Mouse (Mus musculus) brown adipose tissue, adult 24 weeks (tissue): ENCODE measurements around the gene Il17ra. TPM values are rescaled to one million over a fixed set of nuclear protein-coding genes. Genes with fewer than 3 reads are reported as not detected.

Source experiments
- H3K27ac ChIP-seq: fragments of 200-500 bp; replicated peaks from 2 replicates; pipeline ENCODE4 v1.5.1; 2012; ENCODE audit warnings: low read depth, mild to moderate bottlenecking, low read length
- H3K4me1 ChIP-seq: fragments of 200-500 bp; 2 replicates; pipeline ENCODE4 v1.6.1; 2012; ENCODE audit warnings: low read length, mixed read lengths; ENCODE audit not compliant: control insufficient read depth, insufficient read depth, insufficient read length
- H3K4me3 ChIP-seq: fragments of 200-500 bp; 2 replicates; pipeline ENCODE4 v1.5.1; 2012; ENCODE audit warnings: low read depth, mild to moderate bottlenecking, low read length, moderate library complexity; ENCODE audit not compliant: insufficient read depth
- polyA plus RNA-seq: library from polyadenylated mRNA; stranded (reverse); fragments of >200 nt; gene quantifications from 2 replicates; pipeline ENCODE4 v1.2.4, GENCODE M21; 2012; ENCODE audit not compliant: missing spikeins, insufficient read depth, insufficient read length

The Il17ra gene
- polyA plus RNA-seq, result 2.0 and 2.2 TPM in 2 replicates

GRCm38 (mm10) chr6:120463086-120463871 lies at the start of gene Il17ra:
Gene Il17ra, plus strand, starts transcription at chr6:120463247.
- H3K4me3 ChIP-seq, result peak within 1 kb of the TSS; percentile 68
- H3K27ac ChIP-seq, result peak within 1 kb of the TSS; percentile 46; the same call in 1 of the 2 replicates
- peaks cover 3% of the 10 kb centered on the region; the same call in 1 of the 2 replicates for H3K4me1 ChIP-seq

GRCm38 (mm10) chr6:120438161-120438560 lies 24.9 kb upstream of the Il17ra start:
- H3K4me1 ChIP-seq, result peaks cover 3% of the 10 kb centered on the region; the same call in 1 of the 2 replicates
- H3K27ac ChIP-seq, result no peak overlapping the region

GRCm38 (mm10) chr6:120442171-120442749 lies 20.8 kb upstream of the Il17ra start:
- Histone ChIP-seq H3K27ac (no peak overlapping the region; the same call in 1 of the 2 replicates), H3K4me1 (peaks cover 3% of the 10 kb centered on the region; the same call in 1 of the 2 replicates), H3K4me3 (no peak overlapping the region)

More at GRCm38 (mm10) chr6:120438161-120438560, 24.9 kb upstream of the Il17ra start:
- H3K4me3 ChIP-seq, result no peak overlapping the region

GRCm38 (mm10) chr6:120443363-120444355 lies 19.4 kb upstream of the Il17ra start:
- Histone ChIP-seq H3K4me3 (no peak overlapping the region), H3K27ac (no peak overlapping the region), H3K4me1 (peaks cover 3% of the 10 kb centered on the region; the same call in 1 of the 2 replicates)

GRCm38 (mm10) chr6:120450208-120450607 lies 12.8 kb upstream of the Il17ra start:
- Histone ChIP-seq H3K4me1 (peaks cover 6% of the 10 kb centered on the region; the same call in 1 of the 2 replicates), H3K27ac (no peak overlapping the region), H3K4me3 (no peak overlapping the region)

- no peak overlapping the region for H3K4me3 ChIP-seq
- H3K4me1 ChIP-seq, result peaks cover 6% of the 10 kb centered on the region; the same call in 1 of the 2 replicates
- H3K27ac ChIP-seq, result no peak overlapping the region
These were observed 10.5 kb upstream of the Il17ra start for GRCm38 (mm10) chr6:120452384-120453102.

GRCm38 (mm10) chr6:120453103-120453445 lies 10.0 kb upstream of the Il17ra start:
- Histone ChIP-seq H3K27ac (no peak overlapping the region), H3K4me3 (no peak overlapping the region), H3K4me1 (peaks cover 6% of the 10 kb centered on the region; the same call in 1 of the 2 replicates)

- Histone ChIP-seq H3K27ac (no peak overlapping the region), H3K4me3 (no peak overlapping the region), H3K4me1 (peaks cover 6% of the 10 kb centered on the region; the same call in 1 of the 2 replicates)
These were observed 9.5 kb upstream of the Il17ra start for GRCm38 (mm10) chr6:120453556-120453955.

- H3K4me1 ChIP-seq, result peaks cover 6% of the 10 kb centered on the region; the same call in 1 of the 2 replicates
- H3K4me3 ChIP-seq, result peak overlapping the region; percentile 12; the same call in 1 of the 2 replicates
- 0 out of 2 replicates have a peak overlapping the region, but pooled peaks have one; percentile 4 for H3K27ac ChIP-seq
These were observed 8.4 kb upstream of the Il17ra start for GRCm38 (mm10) chr6:120454627-120455077.

GRCm38 (mm10) chr6:120457074-120457473 lies 6.0 kb upstream of the Il17ra start:
- no peak overlapping the region for H3K27ac ChIP-seq
- H3K4me1 ChIP-seq, result peaks cover 6% of the 10 kb centered on the region; the same call in 1 of the 2 replicates
- no peak overlapping the region for H3K4me3 ChIP-seq

- no peak overlapping the region for H3K4me3 ChIP-seq
These were observed 5.3 kb upstream of the Il17ra start for GRCm38 (mm10) chr6:120457751-120458150.

GRCm38 (mm10) chr6:120461217-120461616 lies 1.8 kb upstream of the Il17ra start:
- Histone ChIP-seq H3K4me1 (peaks cover 3% of the 10 kb centered on the region; the same call in 1 of the 2 replicates), H3K27ac (no peak overlapping the region), H3K4me3 (no peak overlapping the region)

More at GRCm38 (mm10) chr6:120457751-120458150, 5.3 kb upstream of the Il17ra start:
- Histone ChIP-seq H3K27ac (no peak overlapping the region), H3K4me1 (peaks cover 6% of the 10 kb centered on the region; the same call in 1 of the 2 replicates)

GRCm38 (mm10) chr6:120462251-120462650 lies 796 bp upstream of the Il17ra start:
- Histone ChIP-seq H3K27ac (no peak overlapping the region), H3K4me3 (no peak overlapping the region), H3K4me1 (peaks cover 3% of the 10 kb centered on the region; the same call in 1 of the 2 replicates)

GRCm38 (mm10) chr6:120463884-120464283 lies 837 bp downstream of the Il17ra start:
- Histone ChIP-seq H3K27ac (peak overlapping the region; percentile 46; the same call in 1 of the 2 replicates), H3K4me3 (peak overlapping the region; percentile 68), H3K4me1 (peaks cover 3% of the 10 kb centered on the region; the same call in 1 of the 2 replicates)
